Mouse (Mus musculus): ENCODE measurements around the gene Pum3.
A peak's percentile ranks its signal among the peaks of the same experiment; 100 is the strongest.

The Pum3 gene

DNA sequence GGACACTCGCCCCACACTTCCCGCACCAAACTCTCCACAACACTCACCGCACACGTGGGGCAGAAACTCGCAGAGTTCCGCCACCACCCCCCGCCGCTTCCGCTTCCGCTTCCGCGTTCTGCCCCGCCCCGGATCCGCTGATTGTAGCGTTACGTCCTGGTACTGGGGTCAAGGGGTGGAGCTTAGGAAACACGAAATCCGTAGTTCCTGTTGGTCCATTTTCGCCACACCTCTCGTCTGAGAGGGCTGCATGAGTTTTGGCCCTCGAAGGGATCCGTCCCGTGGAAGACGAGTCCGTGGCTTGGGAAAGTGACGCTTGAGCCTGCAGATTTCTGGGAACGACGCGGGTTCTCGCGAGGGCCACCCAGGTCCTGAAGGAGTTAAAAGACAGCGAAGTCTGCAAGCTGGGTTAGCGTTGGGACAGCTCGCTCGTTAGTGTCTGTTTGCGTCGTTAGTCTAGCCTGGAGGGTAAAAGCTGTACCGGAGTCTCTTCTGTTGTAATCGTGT, at the start of gene Pum3:
Gene Pum3, minus strand, starts transcription at position 81 of the 507 bp plus-strand sequence.
- DNase-seq: peak; percentile 86

DNA sequence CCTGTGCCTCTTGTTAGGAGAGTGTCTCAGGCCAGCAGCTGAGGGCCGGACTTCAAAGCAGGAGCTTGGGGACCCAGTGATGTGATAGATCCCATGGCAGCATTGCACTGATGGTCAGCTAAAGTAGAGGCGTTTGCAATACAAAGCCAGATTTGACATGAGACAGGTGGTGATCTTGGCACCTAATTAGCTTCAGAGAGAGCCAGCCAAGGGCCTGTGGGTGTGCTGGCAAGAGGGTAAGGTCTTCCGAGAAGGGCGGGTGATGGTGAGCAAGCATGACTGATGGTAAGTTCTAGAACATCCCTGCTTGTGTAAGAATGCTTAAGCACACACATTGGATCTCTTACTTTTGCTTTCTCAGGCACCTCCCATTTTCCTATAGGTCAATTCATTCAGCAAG, 37.1 kb upstream of the Pum3 start:
- no peak for DNase-seq

DNA sequence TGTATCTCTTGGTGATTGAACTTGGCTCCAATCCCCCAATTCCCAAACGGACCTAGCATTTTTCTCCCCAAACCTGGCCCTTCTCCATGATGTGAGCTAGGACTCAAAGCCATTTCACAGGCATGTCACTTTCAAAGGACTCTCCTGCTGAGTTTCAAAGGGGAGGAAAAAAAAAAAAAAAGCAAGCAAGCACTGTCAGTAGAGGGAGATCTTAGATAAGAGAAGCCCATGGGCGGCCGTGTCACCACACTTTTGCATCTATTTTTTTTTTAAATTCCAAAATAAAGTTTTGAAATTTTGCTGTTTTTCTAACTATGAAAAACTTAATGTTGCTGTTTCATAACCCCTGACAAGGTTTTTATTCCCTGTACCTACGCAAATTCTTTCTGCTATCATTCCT, 33.0 kb upstream of the Pum3 start:
- no peak for DNase-seq

DNA sequence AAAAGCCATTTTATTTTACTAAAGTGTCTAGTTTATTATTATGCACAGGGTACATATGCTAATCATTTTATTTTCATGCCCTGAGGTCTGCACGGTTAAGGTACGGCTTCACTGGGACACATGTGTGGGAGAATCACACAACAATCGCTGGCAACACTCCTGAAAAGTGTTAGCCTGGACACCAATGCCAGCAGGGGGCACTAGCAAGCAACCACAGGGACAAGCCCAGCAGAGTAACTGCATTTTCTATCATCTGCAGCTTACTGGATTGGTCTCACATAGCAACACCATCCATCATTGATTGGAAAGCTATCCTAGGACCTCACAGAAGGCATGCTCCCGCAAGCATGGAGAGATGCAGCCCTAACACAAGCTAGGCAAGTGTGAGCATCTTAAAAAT, 20.8 kb upstream of the Pum3 start:
- DNase-seq: peak in 1 of 2 experiments; percentile 25

DNA sequence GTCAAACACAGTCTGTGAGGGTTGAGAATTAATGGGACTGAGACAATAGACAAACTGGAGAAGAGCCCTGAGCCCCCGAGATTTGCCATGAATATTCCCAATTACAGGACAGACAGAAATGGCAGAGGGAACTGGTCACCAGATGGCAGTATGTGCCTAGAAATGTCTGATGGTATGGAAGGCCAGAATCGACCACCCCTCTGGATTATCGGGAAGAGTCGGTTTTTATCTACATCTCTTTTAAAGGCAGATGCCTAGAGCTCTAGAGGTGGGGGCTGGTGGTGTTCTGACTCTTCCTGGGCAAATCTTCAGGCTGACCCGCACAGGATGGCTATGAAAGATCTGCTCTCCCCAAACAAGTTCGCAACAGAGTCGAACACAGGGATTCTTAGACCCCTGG, 17.9 kb upstream of the Pum3 start:
- no peak for DNase-seq

DNA sequence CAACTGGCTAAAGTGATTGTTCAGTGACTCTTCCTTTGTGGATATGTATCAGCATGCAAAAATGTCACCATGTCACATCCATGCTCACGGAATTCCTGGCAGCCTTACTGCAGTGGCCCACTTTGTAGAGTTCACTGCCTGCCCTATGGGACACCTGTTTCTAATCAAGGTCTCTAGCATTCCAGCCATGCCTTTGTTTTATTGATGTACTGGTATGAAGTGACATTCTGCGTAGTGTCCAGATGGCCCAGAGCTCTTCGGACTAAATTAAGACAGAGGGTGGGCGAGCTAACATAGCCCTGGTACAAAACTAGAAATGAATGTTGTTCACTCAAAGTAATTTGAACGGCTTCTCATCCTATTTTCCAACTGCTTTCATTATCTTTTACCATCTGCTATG, 11.5 kb upstream of the Pum3 start:
- no peak for DNase-seq

DNA sequence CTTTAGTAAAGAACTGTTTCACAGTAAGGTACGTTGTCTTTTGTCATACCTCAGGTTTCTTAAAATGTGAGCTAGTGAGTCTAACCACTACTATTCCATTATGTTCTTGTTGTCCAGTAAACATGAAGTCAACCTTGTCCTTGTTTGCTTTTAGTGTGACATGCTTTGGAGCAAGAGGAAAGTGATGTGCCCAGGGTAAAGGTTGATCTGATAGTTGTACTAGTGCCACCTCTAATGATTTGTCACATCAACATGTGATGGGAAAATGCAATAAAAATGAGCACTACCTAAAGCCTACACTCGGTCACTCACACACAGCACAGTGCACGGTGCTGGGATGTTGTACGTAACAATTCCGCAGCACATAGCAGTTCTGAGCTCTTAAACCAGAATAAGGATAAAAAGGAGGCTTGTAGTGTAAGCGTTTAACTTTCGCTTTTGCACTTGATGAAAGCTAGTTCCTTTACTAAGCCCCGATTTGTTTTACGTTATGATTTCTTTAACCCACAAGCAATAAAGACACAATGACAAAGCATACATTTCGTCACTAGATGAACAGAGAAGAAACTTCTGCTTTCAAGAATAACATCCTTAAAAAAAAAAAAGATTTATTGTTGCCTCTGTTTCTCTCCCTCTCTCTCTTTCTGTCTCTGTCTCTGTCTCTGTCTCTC, 8.5 kb upstream of the Pum3 start:
- DNase-seq: no peak

DNA sequence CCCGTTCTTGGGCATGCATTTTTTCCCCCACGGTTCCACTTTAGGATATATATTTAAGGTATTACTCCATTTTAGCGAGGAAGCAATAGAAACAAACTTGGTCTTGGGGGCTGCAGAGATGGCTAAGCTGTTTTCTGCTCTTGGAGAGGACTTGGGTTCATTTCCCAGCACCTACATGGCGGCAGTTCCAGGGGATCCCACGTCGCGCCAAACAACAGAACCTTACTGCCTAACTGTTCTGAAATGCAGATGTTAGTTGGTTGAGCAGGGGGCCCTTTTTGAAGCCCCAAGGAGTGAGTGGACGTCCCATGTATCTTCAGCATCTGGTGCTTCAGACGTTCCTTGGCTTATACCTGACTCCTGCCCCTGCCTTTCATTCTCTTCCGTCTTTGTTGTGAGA, 781 bp upstream of the Pum3 start:
- DNase-seq: peak in 1 of 2 experiments; percentile 8

DNA sequence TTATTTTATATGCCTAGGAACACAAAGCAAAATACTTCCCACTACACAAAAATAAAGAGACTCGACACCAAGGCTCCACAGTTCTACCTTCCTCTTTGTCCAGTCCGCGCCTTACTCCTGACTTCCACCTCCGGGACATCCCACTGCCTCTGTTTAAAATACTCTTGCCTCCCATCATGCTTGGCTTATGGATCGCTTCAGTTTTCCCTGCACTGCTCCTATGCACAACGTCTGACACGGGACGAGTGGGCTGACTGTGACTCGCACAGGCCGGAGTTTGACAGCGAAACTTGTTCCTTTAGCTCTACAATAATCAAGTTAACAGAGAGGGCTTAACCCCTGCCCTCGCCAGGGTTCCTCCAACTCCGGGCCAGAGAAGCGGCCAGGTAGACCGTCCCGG, 344 bp downstream of the Pum3 start:
- DNase-seq: no peak

DNA sequence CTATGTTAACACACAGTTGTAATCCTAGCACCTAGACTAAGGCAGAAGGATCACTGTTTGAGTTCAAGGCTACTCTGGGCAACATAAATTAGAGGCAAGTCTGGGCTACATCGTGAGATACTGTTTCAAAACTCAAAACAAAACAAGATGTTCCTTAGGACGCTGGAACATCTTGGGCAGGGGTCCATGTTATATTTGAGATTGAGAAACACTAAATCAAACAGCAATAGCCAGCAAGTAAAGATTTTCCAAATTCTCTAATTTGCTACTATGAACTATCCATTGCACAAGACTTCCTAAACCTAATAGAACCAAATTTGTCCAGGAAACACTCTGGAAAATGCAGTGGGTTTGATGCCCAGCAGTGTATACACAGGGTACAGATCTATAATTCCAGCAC, 1.8 kb downstream of the Pum3 start:
- DNase-seq: no peak

DNA sequence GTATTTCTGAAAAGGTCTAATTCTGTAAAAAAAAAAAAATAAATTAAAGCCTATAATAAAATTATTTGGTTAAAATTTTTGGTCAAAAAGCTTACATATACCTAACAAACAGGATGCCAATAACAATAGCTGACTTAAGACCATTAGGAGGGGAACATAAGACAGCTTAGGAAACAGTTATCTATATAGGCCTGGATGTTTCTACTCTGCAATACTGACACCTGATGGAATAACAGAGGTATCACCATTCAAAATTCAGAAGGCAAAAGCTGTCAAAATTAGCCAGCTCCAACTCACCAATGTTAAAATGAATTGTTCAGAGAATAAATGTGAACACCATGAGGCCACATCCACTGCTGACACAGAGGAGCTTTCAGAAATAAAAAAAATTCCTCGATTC, 3.2 kb downstream of the Pum3 start:
- DNase-seq: no peak

DNA sequence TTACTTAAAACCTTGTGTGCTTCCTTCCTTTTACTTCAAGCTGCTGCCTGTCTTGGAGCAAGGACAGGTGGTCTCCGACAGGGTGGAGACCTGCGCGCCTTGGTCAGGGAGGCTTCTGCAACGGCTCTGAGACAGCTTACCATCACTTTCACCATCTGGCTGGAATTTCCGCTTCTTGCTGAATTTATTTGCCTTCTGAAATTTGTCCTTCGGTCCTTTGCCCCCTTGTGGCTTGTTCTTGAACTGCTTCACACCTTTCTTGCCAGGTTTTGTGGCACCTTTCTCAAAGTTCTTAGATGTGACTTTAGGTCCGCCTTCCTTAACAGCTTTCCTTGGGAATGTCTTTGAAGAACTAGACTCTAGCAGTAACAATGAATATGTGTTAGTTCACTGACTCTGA, 4.0 kb downstream of the Pum3 start:
- DNase-seq: peak in 1 of 2 experiments; percentile 55

DNA sequence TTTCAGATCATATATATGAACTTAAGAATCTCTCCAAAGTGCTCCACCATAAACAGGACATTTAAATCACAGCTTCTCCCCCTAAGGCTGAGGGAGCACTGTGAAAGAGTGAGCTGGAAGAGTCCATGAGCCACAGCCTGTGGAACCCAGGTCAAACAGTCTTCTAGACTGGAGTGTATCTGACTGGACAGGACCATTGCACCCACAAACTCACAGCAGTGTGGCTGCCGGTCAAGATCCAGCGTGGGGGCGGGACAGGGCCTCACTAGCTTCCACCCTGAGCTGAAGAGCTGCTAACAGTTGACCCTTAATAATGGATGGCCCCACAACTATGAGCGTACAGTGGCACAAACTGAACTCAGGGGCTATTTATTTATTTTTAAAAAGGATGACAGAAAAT, 12.2 kb downstream of the Pum3 start:
- DNase-seq: no peak

DNA sequence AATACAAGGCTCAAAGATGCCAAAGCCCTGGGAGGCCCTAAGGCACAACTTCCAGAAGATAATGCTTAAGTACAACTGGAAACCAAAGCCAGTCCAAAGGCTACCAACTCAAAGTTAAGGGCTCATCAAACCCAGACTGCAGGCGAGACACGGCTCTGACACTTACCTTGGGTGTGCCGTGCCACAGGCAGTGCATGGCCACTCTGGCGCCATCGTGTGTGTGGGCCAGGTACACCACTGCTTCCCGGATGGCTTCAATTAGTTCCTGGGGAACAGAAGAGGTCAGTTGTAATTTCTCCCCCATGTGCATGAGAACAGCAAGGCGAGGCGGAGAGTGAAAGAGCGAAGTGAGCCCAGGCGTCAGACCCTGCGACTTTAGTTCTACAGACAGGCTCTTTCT, 13.1 kb downstream of the Pum3 start:
- peak in 1 of 2 experiments; percentile 21 for DNase-seq

DNA sequence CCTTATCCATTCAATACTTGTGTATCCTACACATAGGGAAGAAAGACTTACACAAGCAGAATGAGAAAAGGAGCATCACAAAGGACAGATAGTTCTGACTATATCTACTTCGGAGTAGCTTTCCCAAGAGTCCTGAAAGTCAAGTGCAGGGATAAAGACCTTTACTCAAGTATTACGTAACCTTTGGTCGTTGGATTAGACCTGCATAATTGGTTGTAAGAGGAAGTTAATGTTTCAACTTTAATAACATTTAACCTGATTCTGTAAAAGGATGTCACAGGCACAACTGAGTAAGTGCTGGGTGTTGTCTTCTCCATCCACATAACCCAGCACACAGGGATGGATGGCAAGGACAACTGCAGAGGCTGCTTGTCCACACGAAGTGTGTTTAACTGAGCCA, 18.3 kb downstream of the Pum3 start:
- DNase-seq: no peak

DNA sequence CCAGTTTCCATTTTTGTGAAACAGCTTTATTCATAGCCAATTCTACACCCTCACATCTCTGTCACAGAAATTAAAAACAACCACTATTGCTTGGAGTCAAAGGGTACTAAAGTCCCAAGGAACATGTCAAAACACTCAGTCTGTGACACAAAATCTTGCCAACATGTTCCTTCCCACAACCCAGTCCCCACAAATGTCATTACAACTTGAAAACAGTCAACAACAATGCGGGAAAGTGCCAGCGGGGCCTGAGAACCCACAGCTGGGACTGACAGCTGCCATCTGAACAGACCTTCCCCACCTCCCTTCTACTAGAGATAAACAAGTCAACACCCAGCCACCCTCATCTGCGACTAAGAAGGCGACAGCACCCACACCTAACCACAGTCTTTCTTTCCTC, 18.9 kb downstream of the Pum3 start:
- DNase-seq: no peak

DNA sequence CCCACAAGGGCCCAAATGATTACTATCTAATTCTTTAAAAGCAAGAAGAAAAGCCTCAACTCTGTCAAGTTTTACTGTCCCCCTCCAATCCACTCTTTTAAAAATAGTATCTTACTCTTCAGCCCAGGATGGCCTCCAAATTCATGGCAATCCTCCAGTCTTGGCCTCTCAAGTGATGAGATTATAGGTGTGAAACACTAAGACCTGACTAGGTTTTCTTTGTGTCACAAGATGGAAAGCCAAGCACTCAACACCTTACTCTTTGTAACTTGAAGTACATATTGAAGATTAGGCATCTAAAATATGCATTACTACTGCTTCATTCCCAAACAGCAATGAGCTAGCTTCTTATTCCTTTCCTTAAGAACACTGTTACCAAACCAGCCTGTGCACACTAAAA, 19.8 kb downstream of the Pum3 start:
- no peak for DNase-seq

DNA sequence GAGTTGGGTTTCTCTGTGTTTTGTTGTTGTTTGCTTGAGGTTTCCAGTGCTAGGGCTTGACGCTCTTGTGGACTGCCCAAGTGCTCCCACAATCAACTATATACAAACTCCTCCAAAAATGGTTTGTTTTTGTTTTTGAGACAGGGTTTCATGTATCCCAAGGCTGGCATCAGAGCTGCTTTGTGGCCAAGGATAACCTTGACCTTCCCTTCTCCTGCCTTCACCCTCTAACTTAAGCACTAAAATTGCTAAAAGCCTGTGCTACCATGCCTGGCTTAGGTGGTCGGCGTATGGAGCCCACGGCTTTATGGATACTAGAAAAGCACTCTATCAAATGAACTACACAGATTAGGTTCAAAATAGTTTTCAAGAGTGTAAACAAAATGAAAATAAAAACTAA, 20.4 kb downstream of the Pum3 start:
- DNase-seq: no peak

DNA sequence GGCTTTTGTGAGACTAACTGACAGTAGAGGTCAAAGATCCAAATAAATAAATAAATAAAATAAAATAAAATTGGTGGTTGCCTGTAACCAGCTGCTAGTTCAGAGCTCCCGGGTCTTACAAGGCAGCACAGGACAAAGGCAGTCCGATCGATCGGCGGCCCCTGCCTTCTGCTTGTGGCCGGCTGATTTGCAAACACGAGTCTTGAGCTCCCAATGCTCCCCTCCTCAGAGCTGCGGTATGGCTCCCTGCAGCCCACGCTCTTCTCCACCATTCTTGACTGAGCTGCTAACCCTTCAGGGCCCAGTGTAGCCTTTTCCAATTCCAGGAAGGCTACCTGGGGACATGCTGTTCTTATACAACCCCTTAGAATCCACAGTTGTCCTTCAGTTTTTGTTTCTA, 31.8 kb downstream of the Pum3 start:
- no peak for DNase-seq

DNA sequence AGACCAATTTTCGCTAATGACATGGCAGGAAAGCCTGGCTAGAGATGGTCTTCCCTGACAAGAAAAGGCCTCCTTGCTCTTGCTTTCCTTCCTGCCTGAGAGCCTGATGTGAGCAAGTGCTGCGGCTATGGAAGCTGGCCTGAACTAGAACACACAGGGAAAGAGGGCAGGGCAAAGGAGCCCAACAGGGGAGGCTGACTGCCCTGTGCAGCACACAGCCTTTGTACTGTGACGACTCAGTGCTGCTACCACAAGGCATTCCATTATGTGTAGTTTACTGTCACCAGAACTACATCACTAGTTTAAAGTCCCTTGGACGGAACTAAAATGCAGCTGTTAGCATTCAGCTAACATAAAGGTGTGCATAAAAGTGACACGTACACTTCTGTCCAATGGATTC, 32.4 kb downstream of the Pum3 start:
- DNase-seq: no peak

DNA sequence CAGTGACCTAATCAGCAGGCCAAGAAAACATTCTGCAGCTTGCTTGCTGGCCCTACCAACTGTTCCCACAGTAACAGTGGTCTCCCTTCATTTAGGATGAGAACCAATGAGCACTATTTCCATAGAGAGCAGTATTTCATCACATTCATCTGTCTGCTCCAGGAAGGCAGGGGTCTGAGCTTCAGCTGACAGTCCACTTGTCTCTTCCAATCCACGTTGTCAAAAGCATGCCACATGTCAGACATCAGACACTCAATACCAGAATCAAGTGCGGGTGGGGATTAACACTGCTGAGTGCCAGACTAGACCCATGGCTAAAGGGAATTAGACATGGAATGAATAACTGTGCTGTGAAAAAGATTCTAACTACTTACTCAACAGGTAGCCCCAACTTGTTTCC, 32.9 kb downstream of the Pum3 start:
- no peak for DNase-seq

DNA sequence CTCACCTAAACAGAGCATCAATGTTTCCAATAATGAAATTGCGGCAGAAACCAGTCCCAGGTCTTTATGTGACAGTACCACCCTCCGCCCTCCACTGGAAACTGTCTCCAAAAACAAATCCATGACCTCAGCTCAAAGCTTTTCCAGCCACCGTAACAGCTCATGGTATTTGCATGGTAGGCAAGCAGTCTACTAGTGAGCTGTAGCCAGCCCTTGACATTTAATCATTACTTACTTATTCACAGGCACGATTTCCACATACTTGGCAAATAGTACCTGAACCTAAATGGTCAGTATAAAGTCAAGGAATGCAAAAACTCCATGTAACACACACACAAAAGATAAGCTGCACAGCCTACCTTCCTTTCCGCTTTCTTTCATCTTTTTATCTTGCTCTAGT, 33.7 kb downstream of the Pum3 start:
- no peak for DNase-seq

DNA sequence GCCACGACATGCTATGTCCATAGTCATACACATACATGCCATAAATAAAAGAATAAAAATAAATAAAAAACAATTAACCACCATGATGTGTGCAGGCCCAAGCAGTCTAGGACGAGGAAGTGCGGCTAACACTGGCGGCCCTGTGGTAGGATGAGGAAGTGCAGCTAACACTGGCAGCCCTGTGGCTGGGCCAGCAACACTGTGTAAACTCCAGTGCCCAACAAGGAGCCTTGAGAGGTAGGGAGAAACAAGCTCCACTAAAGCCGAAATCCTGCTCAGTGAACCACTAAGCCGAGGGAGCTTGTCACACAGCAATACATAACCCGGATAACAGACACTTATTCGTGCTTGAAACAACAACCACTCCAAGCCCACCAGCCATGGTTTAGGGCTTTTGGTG, 34.1 kb downstream of the Pum3 start:
- no peak for DNase-seq

DNA sequence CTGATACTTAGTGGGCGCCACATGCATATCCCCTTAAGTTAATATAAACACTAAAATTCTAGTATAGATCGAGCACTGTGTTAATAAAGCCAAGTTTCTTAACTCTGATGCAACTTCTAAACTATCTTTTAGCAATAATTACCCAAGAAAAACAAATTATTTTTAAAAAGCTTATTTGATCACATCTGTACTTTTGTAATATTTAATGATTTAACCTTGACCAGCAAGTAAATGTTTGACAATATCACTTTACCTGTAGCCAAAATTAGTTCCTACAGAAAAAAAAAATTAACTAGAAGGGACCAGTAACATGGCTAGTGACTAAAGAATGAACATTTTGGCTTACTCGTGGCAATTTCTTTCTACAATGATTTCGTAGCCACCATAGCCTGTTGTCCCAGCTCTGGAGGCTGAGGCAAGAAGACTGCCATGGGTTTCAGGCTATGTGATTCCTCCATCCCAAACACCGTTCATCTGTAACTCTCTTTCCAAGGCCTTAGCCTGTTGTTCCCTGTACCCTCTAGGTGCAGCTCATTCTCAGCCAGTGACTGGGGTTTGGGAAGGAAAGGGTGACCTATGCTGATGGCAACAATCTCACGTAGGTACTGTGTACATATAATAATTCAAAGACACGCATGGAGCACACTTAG, 35.2 kb downstream of the Pum3 start:
- DNase-seq: no peak

DNA sequence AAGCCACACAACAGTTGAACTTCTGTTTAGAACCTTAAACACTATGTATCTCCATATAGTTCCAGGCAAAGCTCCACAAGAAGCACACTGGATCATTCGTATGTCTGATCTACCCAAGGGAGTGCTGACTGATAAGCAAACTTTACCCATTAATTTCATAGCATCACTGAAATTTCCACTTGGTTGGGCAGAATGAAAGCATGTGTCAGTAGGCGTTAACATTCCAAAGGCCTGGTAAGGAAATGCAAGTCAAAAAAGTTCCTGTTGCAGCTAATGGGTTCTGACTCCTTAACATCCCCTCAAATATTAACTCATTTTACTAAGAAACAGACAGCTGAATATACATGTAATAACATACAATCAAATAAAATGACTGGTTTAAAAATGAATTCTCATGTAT, 37.2 kb downstream of the Pum3 start:
- DNase-seq: no peak
